Mouse (Mus musculus) kidney, adult 9 months (tissue): ENCODE measurements around the gene 4921504E06Rik.

Experiments
- DNase-seq: peaks from one replicate; pipeline ENCODE4 v3.0.0; 2022

4921504E06Rik gene

GRCm38 (mm10) chr2:19490262-19490661, 63.5 kb downstream of the 4921504E06Rik start:
- DNase-seq: no peak

- DNase-seq: no peak
Measured at GRCm38 (mm10) chr2:19461940-19462339, 91.8 kb downstream of the 4921504E06Rik start.

- no peak for DNase-seq
Measured at GRCm38 (mm10) chr2:19458785-19459184, 94.9 kb downstream of the 4921504E06Rik start.

GRCm38 (mm10) chr2:19455857-19456482, 97.7 kb downstream of the 4921504E06Rik start:
- DNase-seq: no peak

GRCm38 (mm10) chr2:19455228-19455627, 98.5 kb downstream of the 4921504E06Rik start:
- no peak for DNase-seq

GRCm38 (mm10) chr2:19452531-19453055, 101.1 kb downstream of the 4921504E06Rik start:
- DNase-seq: no peak

- no peak for DNase-seq
Measured at GRCm38 (mm10) chr2:19449308-19449707, 104.4 kb downstream of the 4921504E06Rik start.

- no peak for DNase-seq
Measured at GRCm38 (mm10) chr2:19448042-19448700, 105.5 kb downstream of the 4921504E06Rik start.

GRCm38 (mm10) chr2:19446746-19447145, 107.0 kb downstream of the 4921504E06Rik start:
- no peak for DNase-seq

- DNase-seq: no peak
Measured at GRCm38 (mm10) chr2:19445871-19446501, 107.7 kb downstream of the 4921504E06Rik start.

- DNase-seq: no peak
Measured at GRCm38 (mm10) chr2:19444931-19445831, 108.5 kb downstream of the 4921504E06Rik start, which contains the start of gene Ptf1a. TSS of gene Ptf1a (plus strand) at chr2:19445663.

GRCm38 (mm10) chr2:19444346-19444745, 109.4 kb downstream of the 4921504E06Rik start:
- no peak for DNase-seq

GRCm38 (mm10) chr2:19431614-19432323, 121.9 kb downstream of the 4921504E06Rik start:
- no peak for DNase-seq

GRCm38 (mm10) chr2:19431186-19431585, 122.5 kb downstream of the 4921504E06Rik start:
- no peak for DNase-seq

- no peak for DNase-seq
Measured at GRCm38 (mm10) chr2:19430746-19431145, 123.0 kb downstream of the 4921504E06Rik start.

GRCm38 (mm10) chr2:19429691-19430690, 123.7 kb downstream of the 4921504E06Rik start:
- no peak for DNase-seq

- DNase-seq: peak; percentile 63
Measured at GRCm38 (mm10) chr2:19429031-19429430, 124.7 kb downstream of the 4921504E06Rik start.

GRCm38 (mm10) chr2:19423086-19423485, 130.6 kb downstream of the 4921504E06Rik start:
- DNase-seq: no peak

- DNase-seq: no peak
Measured at GRCm38 (mm10) chr2:19422226-19422625, 131.5 kb downstream of the 4921504E06Rik start.

- DNase-seq: no peak
Measured at GRCm38 (mm10) chr2:19419686-19420345, 133.9 kb downstream of the 4921504E06Rik start.
